Mouse (Mus musculus): ENCODE results near the gene Maf.

The Maf gene

GRCm38 (mm10) chr8:115703056-115703455 lies 4.5 kb downstream of the Maf start:
- DNase-seq, result no peak

DNA sequence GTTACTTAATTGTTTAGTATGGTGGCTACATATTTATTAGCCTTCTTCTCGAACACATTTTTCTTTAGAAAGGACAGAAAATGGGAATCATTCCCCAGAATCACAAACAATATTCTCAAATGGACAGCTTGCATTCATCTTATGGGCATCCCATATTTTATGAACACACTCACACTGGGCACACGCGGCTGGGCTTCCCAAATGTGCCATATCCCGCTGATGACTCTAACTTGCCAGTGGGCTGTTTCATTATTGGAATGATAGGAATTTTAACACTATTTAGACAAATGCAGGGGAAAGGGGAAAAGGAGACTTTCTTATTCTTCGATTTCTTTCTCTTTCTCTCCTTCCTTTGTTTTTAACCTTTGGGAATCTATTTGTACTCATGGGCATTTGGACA lies 6.6 kb downstream of the Maf start:
- no peak for DNase-seq

DNA sequence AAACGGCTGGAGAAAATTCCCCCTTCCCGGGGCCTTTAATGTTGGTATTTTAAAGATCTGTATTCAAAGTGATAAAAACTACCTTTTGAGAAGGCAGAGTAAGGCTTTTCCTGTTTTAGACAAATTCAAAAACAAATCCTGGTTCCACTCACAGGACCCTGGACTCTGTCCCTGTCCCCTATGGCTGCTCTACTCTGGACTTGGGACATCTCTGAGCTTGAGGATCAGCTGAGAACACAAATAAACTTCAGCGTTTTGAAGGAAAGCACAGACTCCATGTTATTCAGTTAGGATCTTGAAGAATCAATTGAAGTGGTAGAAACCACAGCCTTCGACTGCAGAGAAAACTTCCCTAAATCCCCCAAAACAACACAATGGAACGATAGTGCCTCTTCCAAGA lies 8.4 kb downstream of the Maf start:
- DNase-seq, result no peak

- no peak for DNase-seq
Measured at GRCm38 (mm10) chr8:115697410-115697809, 10.2 kb downstream of the Maf start.

DNA sequence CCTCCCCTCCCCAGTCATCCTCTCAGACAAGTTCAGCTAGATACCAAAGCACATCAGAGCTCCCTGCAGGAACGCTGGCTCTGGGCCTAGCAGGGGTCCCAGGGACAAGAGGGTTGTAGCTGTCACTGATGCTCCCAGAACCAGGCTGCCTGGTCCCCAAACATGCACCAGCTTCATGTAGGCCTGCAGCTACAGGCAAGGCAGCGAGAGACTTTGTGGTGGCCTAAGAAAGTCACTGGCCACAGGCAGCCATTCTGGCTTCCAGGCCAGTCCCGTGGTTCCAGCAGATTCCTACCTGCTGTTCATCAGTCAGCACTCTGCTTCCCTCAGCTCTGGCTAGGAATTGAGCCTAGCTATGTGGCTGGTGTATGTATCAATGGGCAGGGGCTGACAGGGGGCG lies 10.9 kb downstream of the Maf start:
- peak; percentile 31 to 36 for DNase-seq

- no peak for DNase-seq
Measured at GRCm38 (mm10) chr8:115687349-115687748, 20.2 kb downstream of the Maf start.

GRCm38 (mm10) chr8:115683309-115683708 lies 24.3 kb downstream of the Maf start:
- DNase-seq, result no peak

GRCm38 (mm10) chr8:115679539-115679938 lies 28.1 kb downstream of the Maf start:
- DNase-seq, result no peak

- DNase-seq, result no peak
Measured at GRCm38 (mm10) chr8:115664866-115665265, 42.7 kb downstream of the Maf start.

DNA sequence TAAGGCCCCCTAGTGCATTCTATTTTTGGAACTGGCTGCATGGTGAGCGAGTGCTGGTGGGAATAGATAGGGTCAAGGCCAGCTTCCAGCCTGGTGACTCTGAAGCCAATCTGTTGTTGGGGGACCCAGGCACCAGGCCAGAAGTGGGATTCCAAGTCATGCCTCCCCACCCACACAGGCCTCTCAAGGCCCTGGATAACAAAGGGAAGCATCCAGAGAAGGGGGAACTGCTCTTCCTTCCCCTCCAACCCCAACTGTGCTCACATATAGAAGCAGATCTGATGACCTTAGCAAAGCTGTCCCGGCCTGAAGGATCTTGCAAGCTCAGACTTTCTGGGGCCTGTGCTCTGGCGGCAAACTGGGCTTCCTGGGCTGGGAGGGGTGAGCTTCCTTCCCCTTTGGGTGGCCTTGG lies 57.5 kb downstream of the Maf start:
- peak in 1 of 2 experiments; percentile 18 for DNase-seq

DNA sequence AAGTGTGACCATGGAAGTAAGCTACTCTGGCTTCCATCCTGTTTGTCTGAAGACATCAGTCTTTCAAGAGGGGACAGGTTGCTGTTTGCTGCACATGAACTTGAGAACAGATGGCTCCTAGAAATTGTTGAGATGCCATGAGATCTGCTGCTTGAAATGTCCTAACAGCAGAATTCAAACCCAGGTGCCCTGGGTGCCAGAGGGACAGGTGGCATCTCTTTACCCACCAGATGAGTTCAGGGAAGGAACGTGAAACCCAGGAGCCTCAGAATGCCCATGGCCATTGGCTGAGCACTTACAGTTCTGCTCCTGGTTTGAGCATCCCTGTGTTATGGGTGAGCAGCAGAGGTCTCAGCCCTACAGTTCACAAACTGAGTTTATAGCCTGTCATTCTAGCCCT lies 62.5 kb downstream of the Maf start:
- peak; percentile 27 to 31 for DNase-seq

DNA sequence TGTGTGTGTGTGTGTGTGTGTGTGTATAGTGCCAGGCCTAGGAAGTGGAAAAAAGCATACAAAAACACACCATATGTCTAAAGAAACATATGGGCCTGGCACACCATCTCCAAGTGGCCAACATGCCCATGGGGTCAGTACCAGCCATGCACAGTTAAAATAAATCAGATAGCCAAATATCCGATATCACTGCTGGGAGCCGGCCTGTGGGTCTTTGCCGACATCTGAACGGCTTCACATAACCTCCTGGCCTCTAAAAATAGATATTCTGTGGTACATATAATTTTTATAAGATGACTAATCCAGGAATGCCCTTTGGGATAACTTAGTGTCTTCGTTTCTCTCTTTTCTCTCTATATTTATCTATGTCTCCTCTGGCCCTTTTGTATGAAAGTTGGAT lies 65.7 kb downstream of the Maf start:
- no peak for DNase-seq

- no peak for DNase-seq
Measured at GRCm38 (mm10) chr8:115639951-115640350, 67.6 kb downstream of the Maf start.

DNA sequence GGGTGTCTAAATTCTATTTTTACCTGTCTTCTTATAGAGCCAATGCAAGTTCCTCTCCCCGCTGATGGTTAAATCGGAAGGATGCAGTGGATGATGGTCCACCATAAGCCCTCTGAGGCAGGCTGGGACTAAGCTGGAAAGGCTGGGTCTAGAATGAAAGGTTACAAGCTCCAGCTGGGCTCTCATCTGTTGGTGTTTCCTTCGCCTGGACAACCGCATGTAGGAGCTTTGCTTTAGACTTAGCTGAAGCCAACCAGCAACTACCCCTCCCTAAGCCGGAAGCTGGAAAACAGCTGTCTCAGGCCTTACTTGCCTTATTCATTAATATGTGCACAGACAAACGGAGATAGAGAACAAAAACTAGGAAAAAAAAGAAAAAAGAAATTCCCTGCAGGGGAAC lies 70.8 kb downstream of the Maf start:
- DNase-seq, result no peak
